Mouse (Mus musculus) E14TG2a.4 (cell line): Measurements from ENCODE around the gene 4930402F06Rik.

ENCODE experiments used
- H3K27me3 ChIP-seq: 2 replicates; pipeline ENCODE4 v1.6.1; 2014; ENCODE audit warnings: low read length, control low read depth; ENCODE audit not compliant: insufficient read depth
- H3K36me3 ChIP-seq: 2 replicates; pipeline ENCODE4 v1.6.1; 2014; ENCODE audit warnings: low read length, control low read depth; ENCODE audit not compliant: insufficient read depth
- H3K4me1 ChIP-seq: replicated peaks from 2 replicates; pipeline ENCODE4 v1.6.1; 2014; ENCODE audit warnings: low read depth, low read length, control low read depth
- H3K4me3 ChIP-seq: replicated peaks from 2 replicates; pipeline ENCODE4 v1.5.1; 2014; ENCODE audit warnings: mild to moderate bottlenecking, low read length
- H3K9me3 ChIP-seq: 2 replicates; pipeline ENCODE4 v1.6.1; 2014; ENCODE audit warnings: low read length, control low read depth
- CTCF ChIP-seq: conservative IDR thresholded peaks from 2 replicates; pipeline ENCODE4 v1.5.1; 2014; ENCODE audit warnings: low read length
- NANOG ChIP-seq: IDR thresholded peaks from 2 replicates; pipeline ENCODE4 v1.6.1; 2014; ENCODE audit warnings: borderline replicate concordance, low read length, mixed read lengths
- POU5F1 ChIP-seq: IDR thresholded peaks from 2 replicates; pipeline ENCODE4 v1.6.1; 2014; ENCODE audit warnings: low read length, borderline replicate concordance

Gene 4930402F06Rik

DNA sequence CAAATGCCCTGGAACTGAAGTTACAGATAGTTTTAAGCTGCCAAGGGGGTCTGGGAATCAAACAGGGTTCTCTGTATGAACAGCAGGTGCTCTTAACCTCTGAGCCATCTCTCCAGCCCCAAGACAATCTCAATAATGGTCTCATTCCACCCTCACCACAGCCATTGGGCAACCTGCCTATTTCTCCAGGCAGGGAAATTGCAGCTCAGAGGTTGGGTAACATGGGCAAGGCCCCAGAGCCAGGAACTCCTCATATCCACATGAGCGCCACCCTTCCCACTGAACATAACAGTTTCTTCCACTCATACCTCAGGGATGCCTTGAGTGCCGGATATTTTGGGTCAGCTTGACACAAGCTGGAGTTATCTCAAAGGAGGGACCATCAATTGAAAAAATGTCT lies 40.8 kb upstream of the 4930402F06Rik start:
- 0 out of 2 replicates have a peak, but pooled peaks cover under 1% of the 10 kb centered on the region for H3K9me3 ChIP-seq

GRCm38 (mm10) chr2:35434576-35435123 lies 37.7 kb upstream of the 4930402F06Rik start:
- TF ChIP-seq POU5F1 (no peak), CTCF (no peak), NANOG (peak; percentile 25; the same call in 1 of the 2 replicates)
- H3K27me3 ChIP-seq, result no peaks in the 10 kb centered on the region

More for the DNA sequence above, 40.8 kb upstream of the 4930402F06Rik start:
- peaks cover 71% of the 10 kb centered on the region for H3K4me1 ChIP-seq
- H3K27me3 ChIP-seq, result no peaks in the 10 kb centered on the region
- TF ChIP-seq NANOG (no peak), CTCF (no peak), POU5F1 (no peak)
- no peak overlapping the region for H3K4me3 ChIP-seq
- peaks cover 59% of the 10 kb centered on the region for H3K36me3 ChIP-seq

GRCm38 (mm10) chr2:35433428-35433827 lies 36.5 kb upstream of the 4930402F06Rik start:
- peaks cover 53% of the 10 kb centered on the region for H3K4me1 ChIP-seq
- peaks cover 68% of the 10 kb centered on the region for H3K36me3 ChIP-seq
- no peak overlapping the region for H3K4me3 ChIP-seq
- no peaks in the 10 kb centered on the region for H3K27me3 ChIP-seq
- TF ChIP-seq POU5F1 (no peak), NANOG (no peak), CTCF (no peak)
- 0 out of 2 replicates have a peak, but pooled peaks cover 5% of the 10 kb centered on the region for H3K9me3 ChIP-seq

More at GRCm38 (mm10) chr2:35434576-35435123, 37.7 kb upstream of the 4930402F06Rik start:
- Histone ChIP-seq H3K4me1 (peaks cover 53% of the 10 kb centered on the region), H3K9me3 (0 out of 2 replicates have a peak, but pooled peaks cover 5% of the 10 kb centered on the region), H3K4me3 (no peak overlapping the region), H3K36me3 (peaks cover 65% of the 10 kb centered on the region)

DNA sequence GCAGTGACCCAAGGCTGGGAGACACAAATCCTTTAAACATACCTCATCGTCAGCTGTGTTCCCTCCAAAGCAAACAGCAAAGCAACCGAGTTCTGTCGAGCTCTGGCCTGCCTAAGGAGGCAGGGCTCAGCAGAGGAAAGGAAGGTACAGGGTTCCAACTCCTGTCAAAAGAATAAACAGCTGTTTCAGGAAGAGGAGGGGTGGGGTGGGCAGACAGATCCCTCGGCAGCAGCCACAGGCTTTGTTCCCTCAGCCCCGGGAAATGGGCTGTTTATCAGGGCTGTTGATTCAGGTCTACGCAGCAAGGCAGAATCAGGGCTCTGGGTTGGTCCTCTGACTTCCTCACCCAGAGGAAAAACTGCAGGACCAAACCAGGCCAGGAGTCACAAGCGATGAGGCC lies 35.5 kb upstream of the 4930402F06Rik start:
- H3K27me3 ChIP-seq, result no peaks in the 10 kb centered on the region
- H3K36me3 ChIP-seq, result peaks cover 71% of the 10 kb centered on the region
- no peak overlapping the region for H3K4me3 ChIP-seq
- H3K9me3 ChIP-seq, result 0 out of 2 replicates have a peak, but pooled peaks cover 5% of the 10 kb centered on the region
- TF ChIP-seq NANOG, result no peak
- no peak for TF ChIP-seq CTCF
- TF ChIP-seq POU5F1, result no peak
- H3K4me1 ChIP-seq, result peaks cover 51% of the 10 kb centered on the region

DNA sequence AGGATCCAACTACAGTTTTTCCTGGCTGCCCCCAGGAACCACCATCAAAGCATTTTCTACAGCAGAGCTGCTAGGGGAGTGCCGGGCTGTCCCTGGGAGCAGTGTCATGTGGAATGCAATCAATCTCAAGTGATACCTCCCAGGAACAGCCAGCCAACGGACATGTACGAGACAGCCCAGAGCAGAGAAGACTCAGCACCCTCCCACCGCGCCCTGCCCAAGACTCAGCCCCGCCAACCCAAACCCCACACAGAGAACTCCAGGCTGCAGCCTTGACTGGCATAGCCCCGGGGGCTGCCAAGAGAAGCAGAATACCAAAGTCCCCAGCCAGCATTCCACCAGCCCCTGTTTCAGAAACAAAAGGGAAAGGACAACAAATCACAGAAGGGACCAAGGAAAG lies 35.0 kb upstream of the 4930402F06Rik start:
- no peak overlapping the region for H3K4me3 ChIP-seq
- TF ChIP-seq POU5F1 (no peak), NANOG (no peak), CTCF (no peak)
- peaks cover 73% of the 10 kb centered on the region for H3K36me3 ChIP-seq
- no peaks in the 10 kb centered on the region for H3K27me3 ChIP-seq
- 0 out of 2 replicates have a peak, but pooled peaks cover 5% of the 10 kb centered on the region for H3K9me3 ChIP-seq
- H3K4me1 ChIP-seq, result peaks cover 48% of the 10 kb centered on the region

DNA sequence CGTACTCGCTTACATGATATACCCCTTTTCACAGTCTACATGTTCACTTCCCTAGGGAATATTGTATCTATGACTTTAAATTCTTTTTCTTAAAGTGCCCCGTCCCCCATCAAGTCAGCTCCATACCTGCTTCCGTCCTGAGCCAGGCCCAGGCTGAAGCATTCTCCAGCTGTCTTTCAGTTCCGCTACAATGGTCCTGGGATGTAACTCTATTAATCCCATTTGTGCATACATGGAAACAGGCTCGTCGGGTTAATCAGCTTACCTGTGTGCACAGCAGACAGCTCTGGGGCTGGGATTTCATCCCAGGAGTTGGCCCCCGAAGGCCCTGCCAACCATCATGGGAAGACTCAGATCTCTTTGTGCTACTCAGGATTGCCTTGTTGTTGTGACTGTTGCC lies 33.8 kb upstream of the 4930402F06Rik start:
- TF ChIP-seq NANOG (no peak), CTCF (no peak), POU5F1 (no peak)
- H3K4me3 ChIP-seq, result no peak overlapping the region
- no peaks in the 10 kb centered on the region for H3K27me3 ChIP-seq
- 0 out of 2 replicates have a peak, but pooled peaks cover 5% of the 10 kb centered on the region for H3K9me3 ChIP-seq
- peaks cover 76% of the 10 kb centered on the region for H3K36me3 ChIP-seq
- peaks cover 41% of the 10 kb centered on the region for H3K4me1 ChIP-seq

DNA sequence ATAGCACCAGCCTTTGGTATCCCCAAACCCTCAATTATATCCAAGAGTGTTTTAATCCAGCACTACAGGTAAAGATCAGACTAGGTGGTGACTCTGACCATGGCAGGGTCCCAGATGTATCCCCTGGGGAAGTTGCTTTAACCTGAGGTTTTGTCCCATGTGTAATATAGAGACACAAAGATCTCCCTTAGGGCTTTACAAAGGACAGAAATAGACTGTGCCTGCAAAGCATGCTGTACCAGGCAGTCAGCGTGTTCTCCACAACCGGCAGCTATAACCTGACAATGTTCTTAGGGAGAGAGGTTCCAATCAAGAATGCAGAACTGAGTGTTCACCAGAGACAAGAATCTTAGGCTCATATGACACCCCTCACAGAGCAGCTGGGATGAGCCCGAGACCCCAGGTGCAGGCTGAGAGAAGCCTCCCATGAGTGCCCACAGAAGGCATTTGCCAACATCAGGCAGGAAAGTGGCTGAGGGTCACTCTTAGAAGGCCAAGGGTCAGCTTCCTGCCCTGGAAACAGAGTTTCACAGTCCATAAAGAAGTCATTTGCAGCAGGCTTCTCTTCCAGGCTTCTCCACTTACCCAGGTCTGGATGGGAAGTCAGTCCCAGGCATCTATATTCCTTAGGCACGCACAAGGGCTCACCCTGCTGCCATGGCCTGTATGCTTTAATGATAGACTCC lies 31.8 kb upstream of the 4930402F06Rik start:
- peaks cover 36% of the 10 kb centered on the region for H3K4me1 ChIP-seq
- TF ChIP-seq NANOG (no peak), CTCF (no peak), POU5F1 (no peak)
- H3K4me3 ChIP-seq, result no peak overlapping the region
- no peaks in the 10 kb centered on the region for H3K27me3 ChIP-seq
- 0 out of 2 replicates have a peak, but pooled peaks cover 5% of the 10 kb centered on the region for H3K9me3 ChIP-seq
- peaks cover 85% of the 10 kb centered on the region for H3K36me3 ChIP-seq

DNA sequence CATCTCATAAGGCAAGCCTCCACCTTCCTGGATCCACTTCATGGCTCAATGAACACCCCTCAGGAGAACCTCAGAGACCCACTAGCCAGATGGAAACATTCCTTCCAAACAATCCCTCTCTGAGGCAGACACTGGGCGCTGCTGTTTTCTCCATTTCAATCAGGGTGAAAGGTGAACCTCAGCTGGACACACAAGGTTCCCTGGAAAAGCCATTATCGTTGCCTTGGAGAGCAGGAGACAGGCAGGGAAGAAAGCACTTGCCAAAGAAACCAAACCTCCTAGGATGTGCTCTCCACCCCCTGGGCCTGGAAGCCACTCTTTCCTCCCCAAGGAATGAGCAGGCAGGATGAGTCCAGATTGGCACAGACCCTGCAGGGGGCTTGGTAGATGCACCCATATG lies 30.6 kb upstream of the 4930402F06Rik start:
- Histone ChIP-seq H3K36me3 (peaks cover 85% of the 10 kb centered on the region), H3K9me3 (0 out of 2 replicates have a peak, but pooled peaks cover 3% of the 10 kb centered on the region), H3K27me3 (no peaks in the 10 kb centered on the region), H3K4me3 (no peak overlapping the region), H3K4me1 (peaks cover 24% of the 10 kb centered on the region)
- no peak for TF ChIP-seq NANOG

DNA sequence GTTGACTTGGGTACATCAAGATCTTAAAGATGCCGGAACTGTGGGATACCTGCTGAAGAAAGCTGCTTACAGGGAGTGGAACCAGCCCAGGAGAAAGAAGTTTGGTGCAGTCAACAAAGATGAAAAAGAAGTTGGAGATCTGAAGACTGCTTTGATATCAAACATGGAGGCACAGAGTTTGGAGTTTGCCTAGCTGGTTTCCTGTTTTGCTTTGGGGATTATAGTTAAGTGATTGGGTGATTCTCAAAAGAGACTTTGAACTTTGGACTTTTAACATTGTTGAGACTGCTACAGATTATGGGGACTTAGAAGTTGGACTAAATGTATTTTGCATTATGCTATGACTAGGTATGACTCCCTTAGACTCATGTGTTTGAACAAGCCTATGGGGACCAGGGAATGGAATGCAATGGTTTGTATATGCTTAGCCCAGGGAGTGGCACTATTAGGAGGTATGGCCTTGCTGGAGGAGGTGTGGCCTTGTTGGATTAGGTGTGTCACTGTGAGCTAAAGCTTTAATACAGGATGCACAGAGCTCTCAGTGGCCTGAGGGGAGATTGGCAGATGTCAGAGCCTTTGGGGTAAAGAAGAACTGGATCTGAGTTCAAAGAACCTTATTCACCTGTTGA lies 26.9 kb upstream of the 4930402F06Rik start:
- TF ChIP-seq CTCF (no peak), NANOG (no peak), POU5F1 (no peak)
- Histone ChIP-seq H3K9me3 (peaks cover 4% of the 10 kb centered on the region; the same call in 1 of the 2 replicates), H3K4me3 (no peak overlapping the region), H3K36me3 (peaks cover 90% of the 10 kb centered on the region), H3K4me1 (peaks cover 22% of the 10 kb centered on the region), H3K27me3 (no peaks in the 10 kb centered on the region)
